16 mouse cellular contexts compared by ENCODE assay signal in the genomic region with DNA sequence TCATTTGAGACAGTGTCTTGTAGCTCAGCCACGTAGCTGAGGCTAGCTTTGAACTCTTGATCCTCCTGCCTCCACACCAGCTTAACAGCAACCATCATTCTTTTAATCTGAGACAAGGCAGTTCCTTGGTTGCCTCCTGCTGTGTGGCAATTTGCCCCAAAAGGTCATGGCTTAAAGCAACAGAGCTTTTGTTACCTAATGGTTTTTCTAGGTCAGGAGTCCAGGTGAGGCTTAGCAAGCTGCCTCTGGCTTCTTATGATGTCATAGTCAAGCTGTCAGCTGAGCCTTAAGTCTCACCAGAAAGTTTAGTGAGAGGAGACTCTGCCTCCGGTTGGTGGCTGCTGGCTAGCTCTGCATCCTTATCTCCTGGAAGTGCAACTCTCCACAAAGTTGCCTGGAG. TPM values are rescaled to one million over a fixed set of nuclear protein-coding genes. Genes with fewer than 3 reads are reported as not detected.
A peak's percentile ranks its signal among the peaks of the same experiment; 100 is the strongest.
DNase-seq lines count a peak whose midpoint lies in the region; ATAC-seq lines count a peak whose summit lies in the region.
"Had no signal": no experiment of that assay in that cellular context is flagged by ENCODE, and none has a peak within 500 bp of the region (broad histone marks: within the 10 kb centered on the region; RNA-seq: fewer than 3 reads in every experiment).

No protein-coding gene starts in this region.

- DNase-seq in adrenal gland, postnatal 14 days: peak; percentile 18
- DNase-seq in adrenal gland, postnatal 10 days: no peak
- peak; percentile 78 to 80 for DNase-seq in kidney, adult 8-10 months
- DNase-seq in WW6 (ENCODE audit: low read depth, low spot score): peak; percentile 53
- DNase-seq in kidney, postnatal 36 days: peak; percentile 81 to 89
- DNase-seq in layer of hippocampus, adult 11-12 months (ENCODE audit: low spot score): no peak
- DNase-seq in embryo, embryonic 11 days: no peak
- DNase-seq: adrenal gland, adult 2 months; cerebellum, postnatal 25 days; heart, adult 18-20 months; thymus, postnatal 25 days had no signal

- no peak overlapping the region for H3K9ac ChIP-seq in kidney, embryonic 16.5 days (replicated peaks; ENCODE audit: low read length)
- H3K9ac ChIP-seq: embryonic facial prominence, embryonic 15.5 days; limb, embryonic 13.5 days; liver, embryonic 14.5 days had no signal

- no peaks in the 10 kb centered on the region for H3K27me3 ChIP-seq in kidney, embryonic 16.5 days (ENCODE audit: insufficient read depth, low read length)
- H3K27me3 ChIP-seq: embryonic facial prominence, embryonic 15.5 days; limb, embryonic 13.5 days had no signal

- no peaks in the 10 kb centered on the region for H3K9me3 ChIP-seq in kidney, embryonic 16.5 days (ENCODE audit: low read length)
- H3K9me3 ChIP-seq: embryonic facial prominence, embryonic 15.5 days; limb, embryonic 13.5 days had no signal

- no peaks in the 10 kb centered on the region for H3K4me1 ChIP-seq in kidney, embryonic 16.5 days (ENCODE audit: insufficient read depth, low read length)
- H3K4me1 ChIP-seq: embryonic facial prominence, embryonic 15.5 days had no signal

- WGBS in kidney, embryonic 16.5 days: 36% methylated on average over 2 of the region's 2 CpGs

- H3K4me2 ChIP-seq in kidney, embryonic 16.5 days (replicated peaks; ENCODE audit: low read depth, low read length): no peak overlapping the region
- H3K4me2 ChIP-seq: embryonic facial prominence, embryonic 15.5 days; limb, embryonic 13.5 days; midbrain, embryonic 11.5 days had no signal

- H3K36me3 ChIP-seq in kidney, embryonic 16.5 days (ENCODE audit: insufficient read depth, low read length): no peaks in the 10 kb centered on the region
- H3K36me3 ChIP-seq: embryonic facial prominence, embryonic 15.5 days; limb, embryonic 13.5 days had no signal

- no peak overlapping the region for H3K27ac ChIP-seq in kidney, embryonic 16.5 days (ENCODE audit: low read length)
- H3K27ac ChIP-seq: embryonic facial prominence, embryonic 15.5 days; limb, embryonic 13.5 days; liver, embryonic 14.5 days had no signal

- ATAC-seq in kidney, embryonic 16.5 days (ENCODE audit: low FRiP score, low TSS enrichment): no peak

- H3K4me3 ChIP-seq in kidney, embryonic 16.5 days (ENCODE audit: low read length): no peak overlapping the region
- H3K4me3 ChIP-seq: embryonic facial prominence, embryonic 15.5 days; limb, embryonic 13.5 days had no signal

RNA-seq across cellular contexts. Expression of a gene that starts 41.2 kb away (rescaled TPM):
- total RNA-seq in adrenal gland, postnatal 14 days (2021): 128 and 149 TPM in 2 replicates
- 100 to 1,000 TPM; 136 to 196 TPM for total RNA-seq in adrenal gland, postnatal 10 days (2021)
- polyA plus RNA-seq in kidney, embryonic 16.5 days (2015; fragmentation: Nextera tagmentation; extraction: Ambion mirVana): 23.7 and 24.3 TPM in 2 replicates

RNA-seq across cellular contexts. Expression of a gene that starts 49.6 kb away (rescaled TPM):
- 129 and 141 TPM in 2 replicates for total RNA-seq in adrenal gland, postnatal 14 days (2021)
- 100 to 1,000 TPM; 116 to 118 TPM for total RNA-seq in adrenal gland, postnatal 10 days (2021)
- polyA plus RNA-seq in kidney, embryonic 16.5 days (2015; fragmentation: Nextera tagmentation; extraction: Ambion mirVana): 143 and 158 TPM in 2 replicates

Comparison
In these comparisons a context has a peak if more than half of its experiments do, and no peak if none do; other contexts are left out.
1. DNase-seq: peak in adrenal gland, postnatal 14 days (single experiment), kidney, adult 8-10 months (2 of 2), WW6 (single experiment) and kidney, postnatal 36 days (2 of 2); none in adrenal gland, postnatal 10 days (single experiment), layer of hippocampus, adult 11-12 months (single experiment) and embryo, embryonic 11 days (single experiment).